Mouse (Mus musculus): Measurements from ENCODE around the gene Fbxo40.
A peak's percentile ranks its signal among the peaks of the same experiment; 100 is the strongest.

The Fbxo40 gene

DNA sequence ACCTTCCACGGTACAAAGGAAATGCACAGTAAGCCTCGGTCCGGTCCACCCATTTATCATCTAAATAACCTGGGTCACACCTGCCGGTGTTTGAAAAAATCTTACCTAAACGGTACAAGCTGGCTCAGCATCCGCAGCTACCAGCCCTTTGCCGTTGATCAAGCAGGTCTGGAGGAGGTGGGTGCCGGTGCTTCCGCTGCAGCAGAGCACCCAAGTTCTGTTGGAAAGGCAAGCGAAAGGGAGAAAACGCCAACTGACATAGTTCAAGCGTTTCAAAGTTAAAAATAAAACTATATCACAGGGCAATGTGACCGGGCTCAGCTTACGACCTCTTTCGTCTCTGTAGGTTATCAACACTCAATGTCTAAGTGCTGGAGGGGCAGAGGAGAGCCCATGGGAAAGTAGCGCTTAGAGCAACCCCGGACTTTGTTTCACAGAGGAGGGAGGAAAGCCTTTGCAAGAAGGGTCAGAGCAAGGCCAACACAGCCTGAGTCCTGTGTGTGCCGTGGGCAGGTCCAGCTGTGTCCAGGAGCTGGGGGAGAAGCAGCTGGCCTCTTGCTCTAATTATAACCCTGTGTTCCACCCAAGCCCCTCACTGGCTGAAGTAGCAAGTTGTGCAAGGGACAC lies at the start of gene Fbxo40:
Gene Fbxo40, minus strand, starts transcription at position 469 of the 627 bp plus-strand sequence.
- no peak for DNase-seq (ENCODE audit: extremely low read depth, low read depth, low spot score)

- DNase-seq (ENCODE audit: extremely low read depth, low read depth, low spot score): no peak
Observed at GRCm38 (mm10) chr16:37034751-37035150, 44.5 kb upstream of the Fbxo40 start.

- DNase-seq (ENCODE audit: extremely low read depth, low read depth, low spot score): no peak
Observed at GRCm38 (mm10) chr16:37031996-37032395, 41.7 kb upstream of the Fbxo40 start.

- no peak for DNase-seq (ENCODE audit: extremely low read depth, low read depth, low spot score)
Observed at GRCm38 (mm10) chr16:37027581-37027980, 37.3 kb upstream of the Fbxo40 start.

GRCm38 (mm10) chr16:37012336-37012735 lies 22.1 kb upstream of the Fbxo40 start:
- no peak for DNase-seq (ENCODE audit: extremely low read depth, low read depth, low spot score)

- DNase-seq (ENCODE audit: extremely low read depth, low read depth, low spot score): no peak
Observed at GRCm38 (mm10) chr16:37011922-37012289, 21.6 kb upstream of the Fbxo40 start.

DNA sequence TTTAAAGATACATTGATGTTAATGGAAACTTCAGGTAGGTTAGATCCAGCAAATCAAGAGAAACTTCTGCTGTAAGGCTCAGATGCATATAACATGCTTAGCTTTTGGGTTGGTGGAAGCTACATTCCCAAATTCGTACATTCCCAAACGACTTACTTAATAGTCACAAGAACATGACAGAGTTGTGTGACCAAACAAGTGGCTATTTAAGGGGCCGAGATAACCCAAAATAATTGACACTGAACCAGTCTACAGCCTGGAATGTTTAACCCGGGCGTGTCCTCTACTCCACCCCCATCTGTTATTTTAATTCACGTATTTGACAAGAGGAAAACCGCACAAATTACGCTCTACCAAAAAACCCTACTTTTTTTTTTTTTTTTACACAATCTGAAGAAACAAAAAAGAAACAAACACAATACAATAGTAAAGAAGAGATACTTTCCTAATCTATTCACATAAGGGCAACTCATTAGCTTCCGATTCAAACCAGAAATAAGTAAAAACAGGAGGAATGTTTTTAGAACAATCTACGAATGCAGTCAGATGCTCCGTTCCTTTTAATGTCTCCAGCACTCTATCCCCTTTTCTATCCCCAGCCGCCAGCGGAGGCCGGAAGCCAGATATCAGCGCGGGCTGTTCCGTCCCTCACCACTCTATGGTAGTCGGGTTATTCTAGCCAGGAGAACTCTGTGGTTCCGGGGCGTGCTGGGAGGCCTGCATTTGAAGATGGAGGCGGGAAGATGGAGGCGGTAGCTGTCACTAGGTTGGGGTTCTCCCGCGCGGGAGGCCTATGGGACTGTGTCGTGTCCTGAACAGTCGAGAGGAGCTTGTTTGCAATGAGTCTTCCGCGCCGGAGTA lies 21.0 kb upstream of the Fbxo40 start, which contains the start of gene Polq:
Gene Polq, plus strand, starts transcription at position 726 of the 861 bp plus-strand sequence.
- DNase-seq (ENCODE audit: extremely low read depth, low read depth, low spot score): peak; percentile 30

GRCm38 (mm10) chr16:37010370-37010769 lies 20.1 kb upstream of the Fbxo40 start:
- DNase-seq (ENCODE audit: extremely low read depth, low read depth, low spot score): no peak

GRCm38 (mm10) chr16:37009262-37009661 lies 19.0 kb upstream of the Fbxo40 start:
- DNase-seq (ENCODE audit: extremely low read depth, low read depth, low spot score): no peak

DNA sequence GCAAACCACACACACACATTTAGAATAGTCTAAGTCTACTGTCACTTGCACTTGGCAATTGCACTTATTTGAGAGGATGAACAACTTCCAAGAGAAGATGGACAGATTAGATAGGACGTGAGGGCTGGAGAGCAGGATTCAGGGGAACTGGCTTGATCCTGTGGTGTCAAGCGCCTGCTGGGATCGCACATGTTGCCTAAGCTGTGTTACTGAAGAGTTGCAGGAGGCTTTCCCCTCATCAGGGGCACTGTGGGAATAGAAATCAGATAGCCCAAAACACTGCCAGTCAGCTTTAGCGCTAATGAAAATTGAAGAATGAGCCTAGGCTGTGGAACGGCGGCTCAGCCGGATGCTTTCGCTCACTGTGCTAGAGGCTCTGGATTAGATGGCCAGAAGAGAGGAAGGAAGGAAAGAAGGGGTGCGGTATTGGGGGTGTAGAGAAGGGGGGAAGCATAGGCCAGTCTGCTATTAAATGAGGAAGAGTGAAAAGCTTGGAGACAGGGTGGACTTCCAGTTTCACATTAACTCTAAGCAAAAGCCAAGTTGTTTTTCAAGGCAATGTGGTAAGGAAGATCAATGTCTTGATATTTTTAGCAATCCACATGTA lies 9.2 kb upstream of the Fbxo40 start:
- DNase-seq (ENCODE audit: extremely low read depth, low read depth, low spot score): no peak

- DNase-seq (ENCODE audit: extremely low read depth, low read depth, low spot score): no peak
Observed at GRCm38 (mm10) chr16:36997650-36998049, 7.4 kb upstream of the Fbxo40 start.

- DNase-seq (ENCODE audit: extremely low read depth, low read depth, low spot score): no peak
Observed at GRCm38 (mm10) chr16:36989493-36989892, 774 bp downstream of the Fbxo40 start.

- DNase-seq (ENCODE audit: extremely low read depth, low read depth, low spot score): no peak
Observed at GRCm38 (mm10) chr16:36988066-36988465, 2.2 kb downstream of the Fbxo40 start.

DNA sequence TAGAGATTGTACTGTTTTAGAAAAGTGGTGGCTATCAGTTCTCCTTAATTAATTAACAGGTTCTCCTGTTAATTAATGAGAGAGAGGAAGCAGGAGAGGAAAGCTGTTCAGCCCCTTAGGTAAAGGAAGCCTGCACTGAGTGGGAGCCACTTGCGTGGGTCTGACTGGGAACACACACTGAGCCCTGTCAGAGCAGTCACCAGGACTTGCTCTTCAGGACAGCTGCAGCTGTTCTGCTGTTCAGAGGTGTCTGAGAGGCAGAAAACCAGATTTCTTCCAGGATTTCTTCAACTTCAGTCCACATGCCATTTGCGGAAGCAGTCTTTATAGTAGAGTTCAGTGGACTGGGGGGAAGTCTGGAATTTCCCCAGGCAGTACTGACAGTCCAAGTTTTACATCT lies 2.9 kb downstream of the Fbxo40 start:
- DNase-seq (ENCODE audit: extremely low read depth, low read depth, low spot score): no peak

DNA sequence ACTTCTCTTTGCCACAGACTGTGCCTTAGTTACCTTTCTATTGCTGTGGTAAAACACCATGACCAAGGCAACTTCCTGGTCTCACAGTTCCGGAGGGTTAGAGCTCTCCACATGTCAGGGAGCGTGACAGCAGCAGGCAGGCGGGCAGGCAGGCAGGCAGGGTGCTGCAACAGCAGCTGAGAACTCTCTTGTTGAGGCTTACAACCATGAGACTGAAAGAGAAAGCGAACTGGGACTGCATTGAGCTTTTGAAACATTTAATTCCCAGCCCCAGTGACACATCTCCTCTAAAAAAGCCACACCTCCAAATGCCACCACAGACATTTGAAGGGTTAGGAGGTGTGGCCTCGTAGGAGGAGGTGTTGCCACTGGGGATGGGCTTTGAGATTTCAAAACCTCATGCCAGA lies 4.6 kb downstream of the Fbxo40 start:
- DNase-seq (ENCODE audit: extremely low read depth, low read depth, low spot score): no peak

GRCm38 (mm10) chr16:36983796-36984195 lies 6.5 kb downstream of the Fbxo40 start:
- DNase-seq (ENCODE audit: extremely low read depth, low read depth, low spot score): no peak

- DNase-seq (ENCODE audit: extremely low read depth, low read depth, low spot score): no peak
Observed at GRCm38 (mm10) chr16:36979127-36979526, 11.1 kb downstream of the Fbxo40 start.

- DNase-seq (ENCODE audit: extremely low read depth, low read depth, low spot score): no peak
Observed at GRCm38 (mm10) chr16:36963415-36963814, 26.9 kb downstream of the Fbxo40 start.

GRCm38 (mm10) chr16:36955106-36955505 lies 35.2 kb downstream of the Fbxo40 start:
- DNase-seq (ENCODE audit: extremely low read depth, low read depth, low spot score): no peak

DNA sequence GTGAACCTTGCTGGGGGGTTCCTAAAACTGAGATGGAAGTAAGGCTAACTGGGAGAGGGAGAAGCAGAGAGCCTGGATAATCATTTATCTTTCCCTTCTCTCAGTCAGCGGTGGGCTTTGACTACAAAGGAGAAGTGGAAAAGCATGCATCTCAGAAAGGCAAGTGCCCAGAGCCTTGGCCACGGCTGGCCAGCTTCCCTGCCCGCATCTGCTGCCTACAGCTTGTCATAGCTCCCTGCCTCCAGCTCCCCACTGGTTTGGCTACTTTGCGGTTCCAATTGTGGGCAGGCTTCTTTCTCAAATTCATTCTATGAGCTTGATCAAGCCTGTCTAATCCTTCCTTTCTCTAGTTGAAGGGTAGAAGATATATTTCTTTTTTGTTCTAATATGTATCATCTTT lies 39.2 kb downstream of the Fbxo40 start:
- DNase-seq (ENCODE audit: extremely low read depth, low read depth, low spot score): no peak

DNA sequence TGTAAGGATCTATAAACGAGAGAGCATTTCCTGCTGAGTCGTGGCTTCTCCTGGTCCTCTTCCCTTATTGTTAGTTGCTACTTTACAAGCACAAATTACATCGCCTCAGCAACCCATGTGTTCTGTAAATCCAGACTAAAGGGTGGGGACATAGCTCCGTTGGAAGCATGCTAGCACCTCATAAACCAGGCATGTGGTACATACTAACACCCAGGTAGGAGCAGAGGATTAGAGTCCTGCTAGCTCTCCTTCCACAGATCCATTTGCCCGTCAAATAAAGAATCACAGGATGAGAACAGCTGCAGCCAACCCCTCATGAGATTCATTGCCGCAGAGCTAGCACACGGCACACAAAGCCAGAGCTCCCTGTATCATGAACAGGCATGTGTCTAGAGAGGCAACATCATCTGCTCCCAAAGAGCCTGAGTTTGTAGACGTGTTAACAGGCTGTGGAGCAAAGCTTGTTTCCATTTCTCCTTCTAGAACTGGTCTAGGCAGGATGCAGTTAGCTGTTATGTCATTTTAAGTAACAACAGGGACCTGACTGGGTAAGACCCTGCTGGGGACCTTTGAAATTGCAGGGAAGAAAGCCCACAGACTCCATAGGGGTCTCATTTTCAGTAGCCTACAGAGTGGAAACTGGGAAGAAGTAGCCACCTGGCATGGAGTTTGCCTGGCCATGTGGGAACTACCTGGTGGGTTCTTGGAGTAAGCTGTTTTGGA lies 40.5 kb downstream of the Fbxo40 start:
- DNase-seq (ENCODE audit: extremely low read depth, low read depth, low spot score): no peak

Measured in fat pad, adult 2 months (tissue).